Mouse (Mus musculus): ENCODE data around the gene Cstb.

The Cstb gene

GRCm38 (mm10) chr10:78418791-78419190 lies 6.7 kb upstream of the Cstb start:
- DNase-seq: no peak

- no peak for DNase-seq
Measured at GRCm38 (mm10) chr10:78420929-78421328, 4.5 kb upstream of the Cstb start.

GRCm38 (mm10) chr10:78422614-78423013 lies 2.9 kb upstream of the Cstb start:
- no peak for DNase-seq

GRCm38 (mm10) chr10:78426117-78426735 lies 757 bp downstream of the Cstb start:
- DNase-seq: peak; percentile 49

- DNase-seq: no peak
Measured at GRCm38 (mm10) chr10:78428070-78428469, 2.6 kb downstream of the Cstb start.

- no peak for DNase-seq
Measured at GRCm38 (mm10) chr10:78429180-78429579, 3.7 kb downstream of the Cstb start.

- no peak for DNase-seq
Measured at GRCm38 (mm10) chr10:78429776-78430175, 4.3 kb downstream of the Cstb start.

GRCm38 (mm10) chr10:78432853-78433252 lies 7.4 kb downstream of the Cstb start:
- no peak for DNase-seq

- DNase-seq: peak; percentile 85
Measured at GRCm38 (mm10) chr10:78438094-78438493, 12.6 kb downstream of the Cstb start.

GRCm38 (mm10) chr10:78439550-78439949 lies 14.1 kb downstream of the Cstb start:
- peak; percentile 22 for DNase-seq

GRCm38 (mm10) chr10:78439990-78440389 lies 14.5 kb downstream of the Cstb start:
- peak; percentile 47 for DNase-seq

- peak; percentile 32 for DNase-seq
Measured at GRCm38 (mm10) chr10:78440812-78441211, 15.3 kb downstream of the Cstb start.

GRCm38 (mm10) chr10:78441606-78442005 lies 16.1 kb downstream of the Cstb start:
- no peak for DNase-seq

- no peak for DNase-seq
Measured at GRCm38 (mm10) chr10:78442292-78442691, 16.8 kb downstream of the Cstb start.

- DNase-seq: no peak
Measured at GRCm38 (mm10) chr10:78446195-78446594, 20.7 kb downstream of the Cstb start.

- no peak for DNase-seq
Measured at GRCm38 (mm10) chr10:78447396-78447795, 21.9 kb downstream of the Cstb start.

- no peak for DNase-seq
Measured at GRCm38 (mm10) chr10:78450761-78451160, 25.3 kb downstream of the Cstb start.

- peak; percentile 18 for DNase-seq
Measured at GRCm38 (mm10) chr10:78452641-78453040, 27.2 kb downstream of the Cstb start.

- DNase-seq: peak; percentile 10
Measured at GRCm38 (mm10) chr10:78456696-78457095, 31.2 kb downstream of the Cstb start.

- DNase-seq: peak; percentile 84
Measured at GRCm38 (mm10) chr10:78457495-78458347, 32.3 kb downstream of the Cstb start.

- DNase-seq: peak; percentile 64
Measured at GRCm38 (mm10) chr10:78458348-78459111, 33.1 kb downstream of the Cstb start.

GRCm38 (mm10) chr10:78460463-78460862 lies 35.0 kb downstream of the Cstb start:
- peak; percentile 16 for DNase-seq

GRCm38 (mm10) chr10:78461767-78462166 lies 36.3 kb downstream of the Cstb start:
- peak; percentile 12 for DNase-seq
